Mouse (Mus musculus) neutrophil, adult 59 days (primary cell): ENCODE data around the gene Wipf3. TPM values are rescaled to one million over a fixed set of nuclear protein-coding genes. Genes with fewer than 3 reads are reported as not detected.

Experiments
- total RNA-seq, 2 experiments: library from RNA; stranded (reverse); gene quantifications; 1 replicate in 1 of 2; 2 replicates in 1 of 2; pipeline ENCODE4 v1.2.4; 2023

Wipf3 gene
- total RNA-seq: not detected

DNA sequence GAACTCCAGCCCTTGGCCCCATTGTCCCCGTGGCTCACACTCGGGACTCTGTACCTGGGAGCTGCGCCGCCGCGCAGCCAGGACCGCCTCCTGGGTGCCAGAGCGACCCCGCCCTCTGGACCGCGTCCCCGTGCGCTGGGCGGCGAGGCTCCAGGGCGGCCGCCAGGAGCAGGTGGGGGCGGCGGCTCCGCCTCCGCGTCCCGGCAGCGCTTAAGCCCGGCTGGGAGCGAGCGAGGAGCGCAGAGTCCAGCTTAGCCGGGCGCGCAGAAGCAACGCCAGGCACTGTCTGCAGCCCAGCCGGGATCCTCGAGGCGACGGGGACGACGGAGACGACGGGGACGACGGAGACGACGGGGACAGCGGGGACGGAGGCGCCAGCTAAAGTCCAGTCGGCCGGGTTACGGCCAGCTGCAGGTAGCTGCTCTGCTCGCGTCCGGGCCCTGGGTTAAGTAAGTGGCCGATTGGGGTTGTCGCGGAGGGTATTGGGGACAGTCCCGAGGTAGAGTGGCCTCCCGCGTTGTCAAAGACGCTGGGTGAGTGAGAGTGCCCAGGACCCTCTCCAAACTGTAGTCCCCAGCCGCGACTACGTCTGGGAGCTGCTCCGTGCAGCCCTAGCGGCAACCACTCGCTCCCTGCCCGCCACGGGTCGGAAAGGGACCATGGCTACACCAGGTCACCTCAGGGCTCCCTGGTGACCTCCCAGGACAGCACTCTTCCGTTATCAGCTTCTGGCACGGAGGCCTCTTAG is at the start of gene Wipf3:
Wipf3 (plus strand) TSS at position 157 of the 748 bp plus-strand sequence.

Other genes with a start within 250 kb of the Wipf3 start
- gene Prr15, start 103.8 kb upstream of the Wipf3 start, total RNA-seq: under 1 TPM in 1 of 2 experiments, not detected in 1; 0.33 TPM
- gene Scrn1, start 136.9 kb downstream of the Wipf3 start, total RNA-seq: not detected
- gene Plekha8, start 165.5 kb downstream of the Wipf3 start, total RNA-seq: 1 to 10 TPM; 4.0 to 4.5 TPM
- gene Fkbp14, start 167.7 kb downstream of the Wipf3 start, total RNA-seq: under 1 TPM; 0.22 to 0.44 TPM